Mouse (Mus musculus) small intestine, adult 2 months (tissue): ENCODE data around the gene Inpp5k. TPM values are rescaled to one million over a fixed set of nuclear protein-coding genes. Genes with fewer than 3 reads are reported as not detected.

Experiments
- H3K27ac ChIP-seq: fragments of 200-500 bp; 2 replicates; pipeline ENCODE4 v1.5.1; 2012; ENCODE audit warnings: low read depth, low read length, control low read depth, inconsistent platforms; ENCODE audit not compliant: insufficient read depth
- H3K27me3 ChIP-seq: fragments of 200-500 bp; 2 replicates; pipeline ENCODE4 v1.6.1; 2012; ENCODE audit warnings: mild to moderate bottlenecking, moderate library complexity, low read length, inconsistent platforms; ENCODE audit not compliant: control insufficient read depth, insufficient read depth
- H3K36me3 ChIP-seq: fragments of 200-500 bp; 2 replicates; pipeline ENCODE4 v1.6.1; 2012; ENCODE audit warnings: mild to moderate bottlenecking, low read length, control low read depth, inconsistent platforms; ENCODE audit not compliant: control insufficient read depth, insufficient read depth
- H3K4me1 ChIP-seq: fragments of 200-500 bp; 2 replicates; pipeline ENCODE4 v1.6.1; 2012; ENCODE audit warnings: low read length, inconsistent platforms, mixed read lengths; ENCODE audit not compliant: control insufficient read depth, insufficient read depth, insufficient read length
- H3K4me3 ChIP-seq: fragments of 200-500 bp; 2 replicates; pipeline ENCODE4 v1.5.1; 2012; ENCODE audit warnings: low read depth, mild to moderate bottlenecking, control low read depth, inconsistent platforms, low read length, moderate library complexity
- CTCF ChIP-seq: fragments of 200-500 bp; IDR thresholded peaks from 2 replicates; pipeline ENCODE4 v1.5.1; 2012; ENCODE audit warnings: low read depth, mild to moderate bottlenecking, control low read depth, inconsistent platforms, low read length, moderate library complexity, mixed read lengths; ENCODE audit not compliant: insufficient replicate concordance, insufficient read length; ENCODE audit errors: extremely low read depth
- POLR2A ChIP-seq: fragments of 200-500 bp; IDR thresholded peaks from 2 replicates; pipeline ENCODE4 v1.6.1; 2012; ENCODE audit warnings: low read depth, mild to moderate bottlenecking, control low read depth, inconsistent platforms, low read length, moderate library complexity
- WGBS: fragments of 180-500 bp; shearing (Covaris S2); methylation state at CpG from one replicate; pipeline ENCODE4 v1.1.7; 2018; 5-methylcytosine and 5-hydroxymethylcytosine counted together
- polyA plus RNA-seq: library from polyadenylated mRNA; depleted of rRNA; stranded (reverse); fragments of >200 nt; gene quantifications from 2 replicates; pipeline ENCODE4 v1.2.3, GENCODE M21; 2012

Gene Inpp5k
- polyA plus RNA-seq, 1 experiment, result 35.3 TPM

GRCm38 (mm10) chr11:75620136-75620780 lies 10.5 kb upstream of the Inpp5k start:
- peaks cover 74% of the 10 kb centered on the region for H3K36me3 ChIP-seq
- H3K27ac ChIP-seq, result peak overlapping the region; percentile 37
- no peak for TF ChIP-seq CTCF
- TF ChIP-seq POLR2A, result no peak
- H3K4me3 ChIP-seq, result no peak overlapping the region
- H3K4me1 ChIP-seq, result no peaks in the 10 kb centered on the region
- H3K27me3 ChIP-seq, result no peaks in the 10 kb centered on the region
- WGBS, result 66% methylated on average over 12 of the region's 12 CpGs

GRCm38 (mm10) chr11:75621426-75621825 lies 9.4 kb upstream of the Inpp5k start:
- no peak overlapping the region for H3K4me3 ChIP-seq
- H3K4me1 ChIP-seq, result no peaks in the 10 kb centered on the region
- TF ChIP-seq POLR2A (no peak), CTCF (no peak)
- 77% methylated on average over 2 of the region's 2 CpGs for WGBS
- H3K27me3 ChIP-seq, result no peaks in the 10 kb centered on the region
- peak overlapping the region; percentile 37; the same call in 1 of the 2 replicates for H3K27ac ChIP-seq
- peaks cover 82% of the 10 kb centered on the region for H3K36me3 ChIP-seq

- TF ChIP-seq POLR2A (no peak), CTCF (no peak)
- WGBS, result 80% methylated on average over 2 of the region's 2 CpGs
- Histone ChIP-seq H3K27ac (no peak overlapping the region), H3K4me1 (no peaks in the 10 kb centered on the region), H3K27me3 (no peaks in the 10 kb centered on the region), H3K4me3 (no peak overlapping the region), H3K36me3 (peaks cover 85% of the 10 kb centered on the region)
These were observed 8.0 kb upstream of the Inpp5k start for GRCm38 (mm10) chr11:75622588-75623329.

- Histone ChIP-seq H3K27me3 (no peaks in the 10 kb centered on the region), H3K27ac (peak overlapping the region; percentile 2; the same call in 1 of the 2 replicates), H3K4me3 (no peak overlapping the region), H3K4me1 (no peaks in the 10 kb centered on the region), H3K36me3 (peaks cover 80% of the 10 kb centered on the region)
- WGBS, result 80% methylated on average over 2 of the region's 2 CpGs
- TF ChIP-seq CTCF (no peak), POLR2A (no peak)
These were observed 6.7 kb upstream of the Inpp5k start for GRCm38 (mm10) chr11:75624102-75624554.

GRCm38 (mm10) chr11:75625820-75626219 lies 5.0 kb upstream of the Inpp5k start:
- no peaks in the 10 kb centered on the region for H3K27me3 ChIP-seq
- no peak for TF ChIP-seq POLR2A
- no peak for TF ChIP-seq CTCF
- H3K4me1 ChIP-seq, result no peaks in the 10 kb centered on the region
- H3K36me3 ChIP-seq, result peaks cover 63% of the 10 kb centered on the region
- WGBS, result 89% methylated on average over 4 of the region's 4 CpGs
- no peak overlapping the region for H3K27ac ChIP-seq
- no peak overlapping the region for H3K4me3 ChIP-seq

GRCm38 (mm10) chr11:75630098-75630497 lies 690 bp upstream of the Inpp5k start:
- peaks cover 35% of the 10 kb centered on the region for H3K36me3 ChIP-seq
- H3K4me3 ChIP-seq, result no peak overlapping the region
- H3K27me3 ChIP-seq, result no peaks in the 10 kb centered on the region
- H3K27ac ChIP-seq, result peak overlapping the region; percentile 62; the same call in 1 of the 2 replicates
- no peaks in the 10 kb centered on the region; the same call in 1 of the 2 replicates for H3K4me1 ChIP-seq
- 2% methylated on average over 5 of the region's 5 CpGs for WGBS
- TF ChIP-seq POLR2A, result no peak
- TF ChIP-seq CTCF, result no peak
